Mouse (Mus musculus): ENCODE data around the gene Paxbp1.

Paxbp1 gene

GRCm38 (mm10) chr16:91056043-91056821 lies 11.9 kb upstream of the Paxbp1 start:
- in situ Hi-C loops (cut with MboI; ENCODE audit: low sequenced_read_pairs): no loop called here

- in situ Hi-C loops (cut with MboI; ENCODE audit: low sequenced_read_pairs): no loop called here
These were observed 10.8 kb upstream of the Paxbp1 start for GRCm38 (mm10) chr16:91055150-91055549.

GRCm38 (mm10) chr16:91053599-91053998 lies 9.3 kb upstream of the Paxbp1 start:
- in situ Hi-C loops (cut with MboI; ENCODE audit: low sequenced_read_pairs): no loop called here

GRCm38 (mm10) chr16:91045511-91045910 lies 1.2 kb upstream of the Paxbp1 start:
- in situ Hi-C loops (cut with MboI; ENCODE audit: low sequenced_read_pairs): no loop called here

- in situ Hi-C loops (cut with MboI; ENCODE audit: low sequenced_read_pairs): no loop called here
These were observed 688 bp downstream of the Paxbp1 start for GRCm38 (mm10) chr16:91043461-91044248.

- in situ Hi-C loops (cut with MboI; ENCODE audit: low sequenced_read_pairs): no loop called here
These were observed 1.7 kb downstream of the Paxbp1 start for GRCm38 (mm10) chr16:91042640-91043039.

- in situ Hi-C loops (cut with MboI; ENCODE audit: low sequenced_read_pairs): no loop called here
These were observed 8.5 kb downstream of the Paxbp1 start for GRCm38 (mm10) chr16:91035866-91036265.

- in situ Hi-C loops (cut with MboI; ENCODE audit: low sequenced_read_pairs): no loop called here
These were observed 13.6 kb downstream of the Paxbp1 start for GRCm38 (mm10) chr16:91030751-91031150.

GRCm38 (mm10) chr16:91029901-91030300 lies 14.4 kb downstream of the Paxbp1 start:
- in situ Hi-C loops (cut with MboI; ENCODE audit: low sequenced_read_pairs): no loop called here

- in situ Hi-C loops (cut with MboI; ENCODE audit: low sequenced_read_pairs): no loop called here
These were observed 15.1 kb downstream of the Paxbp1 start for GRCm38 (mm10) chr16:91029161-91029743.

- in situ Hi-C loops (cut with MboI; ENCODE audit: low sequenced_read_pairs): no loop called here
These were observed 18.1 kb downstream of the Paxbp1 start for GRCm38 (mm10) chr16:91026290-91026689.

GRCm38 (mm10) chr16:91023384-91023783 lies 21.0 kb downstream of the Paxbp1 start:
- in situ Hi-C loops (cut with MboI; ENCODE audit: low sequenced_read_pairs): no loop called here

- in situ Hi-C loops (cut with MboI; ENCODE audit: low sequenced_read_pairs): no loop called here
These were observed 23.4 kb downstream of the Paxbp1 start for GRCm38 (mm10) chr16:91020842-91021483.

GRCm38 (mm10) chr16:91019476-91019875 lies 24.9 kb downstream of the Paxbp1 start:
- in situ Hi-C loops (cut with MboI; ENCODE audit: low sequenced_read_pairs): no loop called here

- in situ Hi-C loops (cut with MboI; ENCODE audit: low sequenced_read_pairs): no loop called here
These were observed 28.6 kb downstream of the Paxbp1 start for GRCm38 (mm10) chr16:91015761-91016160.

GRCm38 (mm10) chr16:91011847-91012246 lies 32.5 kb downstream of the Paxbp1 start:
- in situ Hi-C loops (cut with MboI; ENCODE audit: low sequenced_read_pairs): no loop called here

- in situ Hi-C loops (cut with MboI; ENCODE audit: low sequenced_read_pairs): no loop called here
These were observed 33.2 kb downstream of the Paxbp1 start, which contains the start of gene Synj1 for GRCm38 (mm10) chr16:91011021-91011683. Gene Synj1, minus strand, starts transcription at chr16:91011308.

- in situ Hi-C loops (cut with MboI; ENCODE audit: low sequenced_read_pairs): no loop called here
These were observed 33.7 kb downstream of the Paxbp1 start for GRCm38 (mm10) chr16:91010581-91011020.

- in situ Hi-C loops (cut with MboI; ENCODE audit: low sequenced_read_pairs): no loop called here
These were observed 34.3 kb downstream of the Paxbp1 start for GRCm38 (mm10) chr16:91009942-91010529.

GRCm38 (mm10) chr16:91004915-91005538 lies 39.3 kb downstream of the Paxbp1 start:
- in situ Hi-C loops (cut with MboI; ENCODE audit: low sequenced_read_pairs): no loop called here
